Mouse (Mus musculus) heart, embryonic 14.5 days (tissue): ENCODE data around the gene Pkn2. TPM values are rescaled to one million over a fixed set of nuclear protein-coding genes. Genes with fewer than 3 reads are reported as not detected.

Source experiments
- ATAC-seq: fragments of 200-750 bp; cut with Nextera tagmentation; 2 replicates; pipeline ENCODE4 v1.8.0; 2017; ENCODE audit warnings: low read depth, moderate TSS enrichment; ENCODE audit not compliant: insufficient number of reproducible peaks, insufficient read depth, low FRiP score
- H3K27ac ChIP-seq, 2 experiments: fragments of 200-500 bp in 1 of 2; fragments of 300-500 bp in 1 of 2; sonication (generic) in 1 of 2; replicated peaks in 1 of 2; 2 replicates each; pipeline ENCODE4 v1.5.1; 2012 to 2014; ENCODE audit warnings: low read depth in 2 of 2, low read length in 2 of 2, control low read depth in 1 of 2, mild to moderate bottlenecking in 1 of 2, mixed read lengths in 1 of 2; ENCODE audit not compliant: control insufficient read depth in 1 of 2, insufficient read depth in 1 of 2
- H3K27me3 ChIP-seq: fragments of 300-500 bp; sonication (generic); 2 replicates; pipeline ENCODE4 v1.6.1; 2014; ENCODE audit warnings: mild to moderate bottlenecking, low read length, control low read depth; ENCODE audit not compliant: control insufficient read depth, insufficient read depth
- H3K36me3 ChIP-seq: fragments of 300-500 bp; sonication (generic); 2 replicates; pipeline ENCODE4 v1.6.1; 2014; ENCODE audit warnings: mild to moderate bottlenecking, control low read depth, low read length, mixed read lengths; ENCODE audit not compliant: control insufficient read depth, insufficient read depth
- H3K4me1 ChIP-seq, 2 experiments: fragments of 200-500 bp in 1 of 2; fragments of 300-500 bp in 1 of 2; sonication (generic) in 1 of 2; 2 replicates each; pipeline ENCODE4 v1.6.1; 2012 to 2014; ENCODE audit warnings: low read length in 2 of 2, control low read depth in 1 of 2, mixed read lengths in 1 of 2; ENCODE audit not compliant: control insufficient read depth in 2 of 2, insufficient read depth in 2 of 2
- H3K4me2 ChIP-seq: fragments of 300-500 bp; sonication (generic); 2 replicates; pipeline ENCODE4 v1.6.1; 2014; ENCODE audit warnings: mild to moderate bottlenecking, low read length
- H3K4me3 ChIP-seq, 2 experiments: fragments of 200-500 bp in 1 of 2; fragments of 300-500 bp in 1 of 2; sonication (generic) in 1 of 2; 2 replicates each; pipeline ENCODE4 v1.5.1; 2012 to 2014; ENCODE audit warnings: low read length in 2 of 2, mild to moderate bottlenecking in 2 of 2, control low read depth in 1 of 2, low read depth in 1 of 2, moderate library complexity in 1 of 2; ENCODE audit not compliant: control insufficient read depth in 1 of 2, insufficient read depth in 1 of 2
- H3K9ac ChIP-seq: fragments of 300-500 bp; sonication (generic); 2 replicates; pipeline ENCODE4 v1.6.1; 2014; ENCODE audit warnings: mild to moderate bottlenecking, low read length
- H3K9me3 ChIP-seq: fragments of 300-500 bp; sonication (generic); 2 replicates; pipeline ENCODE4 v1.6.1; 2016; ENCODE audit warnings: low read length, control low read depth; ENCODE audit not compliant: control insufficient read depth
- WGBS: fragments of 180-500 bp; shearing (Covaris S2); extraction: QIAGEN DNeasy Blood & Tissue Kit; methylation state at CpG from one replicate; pipeline ENCODE4 v1.1.7; 2014; 5-methylcytosine and 5-hydroxymethylcytosine counted together
- polyA plus RNA-seq: library from polyadenylated mRNA; unstranded; fragments of >200 nt; fragmentation: Nextera tagmentation; extraction: Ambion mirVana; gene quantifications from 2 replicates; pipeline ENCODE4 v1.2.1, GENCODE M21; 2014

Gene Pkn2
- polyA plus RNA-seq, 1 experiment from 2014 or later: 43.9 TPM

- ATAC-seq: no peak
- H3K4me3 ChIP-seq: no peak overlapping the region
- no peaks in the 10 kb centered on the region for H3K36me3 ChIP-seq
- H3K9ac ChIP-seq: peak overlapping the region; percentile 34; the same call in 1 of the 2 replicates
- H3K9me3 ChIP-seq: no peaks in the 10 kb centered on the region
- H3K4me1 ChIP-seq: peaks cover 9 to 22% of the 10 kb centered on the region in 2 experiments; a peak in 3 of 4 replicates
- no peaks in the 10 kb centered on the region for H3K27me3 ChIP-seq
- no peak overlapping the region; the same call in 1 of the 2 replicates for H3K4me2 ChIP-seq
- WGBS: 60% methylated on average over 7 of the region's 7 CpGs
- no peak overlapping the region for H3K27ac ChIP-seq
Measured at GRCm38 (mm10) chr3:142758593-142758992, 123.2 kb downstream of the Pkn2 start.

GRCm38 (mm10) chr3:142757841-142758240 lies 124.0 kb downstream of the Pkn2 start:
- Histone ChIP-seq H3K4me2 (peak overlapping the region; percentile 63), H3K9ac (peak overlapping the region; percentile 34; the same call in 1 of the 2 replicates), H3K36me3 (no peaks in the 10 kb centered on the region), H3K9me3 (no peaks in the 10 kb centered on the region), H3K4me3 (peak overlapping the region; percentile 11 to 23; a peak in 2 of 4 replicates), H3K27ac (peak overlapping the region in 1 of 2 experiments; percentile 14; a peak in 1 of 4 replicates), H3K4me1 (peaks cover 9 to 22% of the 10 kb centered on the region in 2 experiments; a peak in 3 of 4 replicates), H3K27me3 (no peaks in the 10 kb centered on the region)
- ATAC-seq: no peak
- 11% methylated on average over 12 of the region's 12 CpGs for WGBS

DNA sequence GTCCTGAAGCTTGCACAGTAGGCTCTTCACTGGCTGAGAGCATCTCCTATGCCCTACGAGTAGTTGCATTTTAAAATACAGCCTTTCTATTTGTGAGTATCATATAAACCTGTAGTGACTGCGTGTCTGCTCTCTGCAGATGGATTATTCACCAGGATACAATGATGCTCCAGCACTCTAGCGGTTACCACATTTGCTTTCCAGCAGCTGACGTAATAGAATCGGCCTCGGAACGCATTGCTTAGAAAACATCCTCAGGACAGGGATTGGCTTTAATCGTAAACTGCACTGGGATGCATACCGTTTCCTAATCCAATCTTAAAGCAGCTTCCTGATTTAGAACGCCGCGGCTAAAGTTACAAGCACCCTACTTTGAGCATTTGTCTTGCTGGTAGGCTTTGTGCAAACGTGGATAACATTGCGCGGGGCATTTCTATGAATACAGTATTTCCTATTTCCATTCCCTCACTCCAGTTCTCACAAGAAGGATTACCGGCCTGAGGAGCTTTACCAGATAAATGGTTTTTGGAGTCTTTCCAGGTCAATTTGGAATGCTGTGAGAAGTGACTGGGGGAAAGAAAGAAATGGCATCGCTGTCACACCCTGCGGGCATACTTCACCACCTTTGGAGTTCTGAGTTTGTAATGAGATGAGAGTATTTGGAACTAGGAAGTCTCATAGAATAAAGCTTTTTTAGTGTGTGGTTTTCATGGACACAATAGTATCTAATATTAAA lies 126.5 kb downstream of the Pkn2 start:
- Histone ChIP-seq H3K9ac (peak overlapping the region; percentile 16; the same call in 1 of the 2 replicates), H3K36me3 (no peaks in the 10 kb centered on the region), H3K4me3 (no peak overlapping the region), H3K4me1 (peaks cover 9 to 22% of the 10 kb centered on the region in 2 experiments; a peak in 3 of 4 replicates), H3K27ac (no peak overlapping the region), H3K27me3 (no peaks in the 10 kb centered on the region), H3K9me3 (no peaks in the 10 kb centered on the region), H3K4me2 (peak overlapping the region; percentile 23; the same call in 1 of the 2 replicates)
- no peak for ATAC-seq
- WGBS: 62% methylated on average over 18 of the region's 18 CpGs

DNA sequence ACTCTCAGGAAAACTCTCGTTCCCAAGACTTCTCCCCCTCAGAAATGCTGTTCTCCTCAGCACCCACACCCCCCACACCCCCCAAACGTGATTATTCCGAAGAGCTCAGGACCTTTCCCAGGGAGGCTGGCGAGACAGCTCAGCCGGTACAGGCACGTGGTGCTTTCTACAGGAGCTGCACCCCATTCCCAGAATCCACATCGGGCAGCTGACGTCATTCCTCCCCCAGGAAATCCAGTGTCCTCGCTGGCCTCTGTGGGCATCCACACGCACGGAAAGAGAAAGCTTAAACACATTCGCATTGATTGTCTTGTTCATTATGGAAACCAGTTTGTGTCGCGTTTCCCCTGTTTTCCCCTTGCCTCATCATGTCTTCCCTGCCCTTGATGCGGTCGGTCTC lies 132.7 kb downstream of the Pkn2 start:
- ATAC-seq: no peak
- H3K36me3 ChIP-seq: no peaks in the 10 kb centered on the region

GRCm38 (mm10) chr3:142747673-142748072 lies 134.1 kb downstream of the Pkn2 start:
- Histone ChIP-seq H3K9me3 (no peaks in the 10 kb centered on the region), H3K27me3 (no peaks in the 10 kb centered on the region), H3K36me3 (no peaks in the 10 kb centered on the region), H3K4me1 (no peaks in the 10 kb centered on the region), H3K4me3 (no peak overlapping the region), H3K4me2 (no peak overlapping the region), H3K9ac (no peak overlapping the region), H3K27ac (no peak overlapping the region)
- WGBS: 95% methylated on average over 7 of the region's 7 CpGs
- no peak for ATAC-seq

More for the DNA sequence above, 132.7 kb downstream of the Pkn2 start:
- Histone ChIP-seq H3K4me1 (no peaks in the 10 kb centered on the region), H3K9me3 (no peaks in the 10 kb centered on the region), H3K27me3 (no peaks in the 10 kb centered on the region), H3K9ac (no peak overlapping the region), H3K27ac (no peak overlapping the region), H3K4me3 (no peak overlapping the region), H3K4me2 (no peak overlapping the region)
- 76% methylated on average over 16 of the region's 16 CpGs for WGBS

- no peaks in the 10 kb centered on the region for H3K9me3 ChIP-seq
- H3K9ac ChIP-seq: no peak overlapping the region
- H3K4me3 ChIP-seq: no peak overlapping the region
- no peaks in the 10 kb centered on the region for H3K36me3 ChIP-seq
- H3K27ac ChIP-seq: no peak overlapping the region
- ATAC-seq: no peak
- no peaks in the 10 kb centered on the region for H3K27me3 ChIP-seq
- 92% methylated on average over 2 of the region's 2 CpGs for WGBS
- H3K4me1 ChIP-seq: peaks cover 0 to 3% of the 10 kb centered on the region in 2 experiments; a peak in 1 of 4 replicates
- no peak overlapping the region for H3K4me2 ChIP-seq
Measured at GRCm38 (mm10) chr3:142745076-142745475, 136.7 kb downstream of the Pkn2 start.

GRCm38 (mm10) chr3:142743973-142744898 lies 137.6 kb downstream of the Pkn2 start:
- no peak overlapping the region for H3K9ac ChIP-seq
- peaks cover 0 to 3% of the 10 kb centered on the region in 2 experiments; a peak in 1 of 4 replicates for H3K4me1 ChIP-seq
- H3K4me3 ChIP-seq: no peak overlapping the region
- WGBS: 57% methylated on average over 21 of the region's 21 CpGs
- H3K9me3 ChIP-seq: no peaks in the 10 kb centered on the region
- no peaks in the 10 kb centered on the region for H3K36me3 ChIP-seq
- no peak for ATAC-seq
- no peak overlapping the region for H3K27ac ChIP-seq
- no peaks in the 10 kb centered on the region for H3K27me3 ChIP-seq
- H3K4me2 ChIP-seq: no peak overlapping the region
